25 mouse cellular contexts compared by ENCODE assay signal in the genomic region with DNA sequence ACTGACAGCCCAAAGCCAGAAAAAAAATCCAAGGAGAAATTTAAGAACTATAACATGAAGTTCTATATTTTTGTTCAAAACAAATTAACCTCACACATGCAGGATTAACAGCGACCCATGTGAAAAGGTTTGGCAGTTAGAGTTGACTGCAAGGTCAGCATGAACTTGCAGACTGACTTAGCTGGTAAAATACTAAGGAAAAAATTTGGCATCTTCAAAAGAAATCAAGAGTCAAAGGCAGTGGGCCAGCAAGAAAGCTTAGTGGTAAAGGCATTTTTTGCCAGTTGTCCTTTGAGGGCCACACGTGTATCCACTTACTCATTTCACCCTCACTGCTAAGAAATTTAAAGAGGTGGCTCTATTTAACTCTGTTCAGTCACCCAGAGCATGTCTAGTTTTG.
DNase-seq lines count a peak whose midpoint lies in the region; ATAC-seq and TF ChIP-seq lines count a peak whose summit lies in the region.
"Had no signal": no experiment of that assay in that cellular context is flagged by ENCODE, and none has a peak within 500 bp of the region (broad histone marks: within the 10 kb centered on the region; RNA-seq: fewer than 3 reads in every experiment).

No protein-coding gene starts in this region.

- no peaks in the 10 kb centered on the region for H3K27me3 ChIP-seq in limb, embryonic 13.5 days
- no peaks in the 10 kb centered on the region for H3K27me3 ChIP-seq in limb, embryonic 10.5 days (ENCODE audit: low read depth, poor library complexity, severe bottlenecking)
- H3K27me3 ChIP-seq in cerebellum, adult 2 months (ENCODE audit: control insufficient read depth, insufficient read depth, low read length), result no peaks in the 10 kb centered on the region
- H3K27me3 ChIP-seq: embryonic facial prominence, embryonic 13.5 days; heart, embryonic 12.5 days; heart, embryonic 15.5 days had no signal

- TF ChIP-seq CTCF in cerebellum, adult 2 months (IDR thresholded peaks at IDR 0.05; ENCODE audit: borderline replicate concordance, insufficient read depth, low read depth, low read length), result no peak

- ATAC-seq in limb, embryonic 13.5 days (ENCODE audit: low FRiP score, low read depth), result 0 out of 2 replicates have a peak, but pooled peaks have one; percentile 19
- ATAC-seq: forebrain, postnatal 0 days; hindbrain, postnatal 0 days; inflammation-experienced regulatory T-cells, adult 6 months; intestine, embryonic 16.5 days; Patski had no signal

- no peak overlapping the region for H3K27ac ChIP-seq in limb, embryonic 13.5 days
- H3K27ac ChIP-seq in limb, embryonic 10.5 days, result no peak overlapping the region
- H3K27ac ChIP-seq in cerebellum, adult 2 months (ENCODE audit: insufficient read depth, low read length), result no peak overlapping the region
- H3K27ac ChIP-seq: embryonic facial prominence, embryonic 13.5 days; gastrocnemius, adult 2 months; heart, embryonic 15.5 days; hindbrain, embryonic 14.5 days; hindbrain, postnatal 0 days had no signal

- peaks cover 9% of the 10 kb centered on the region for H3K4me1 ChIP-seq in limb, embryonic 13.5 days
- H3K4me1 ChIP-seq in limb, embryonic 10.5 days, result peaks cover 5% of the 10 kb centered on the region
- no peaks in the 10 kb centered on the region for H3K4me1 ChIP-seq in cerebellum, adult 2 months (ENCODE audit: control insufficient read depth, insufficient read depth, low read length)
- H3K4me1 ChIP-seq: heart, embryonic 12.5 days; heart, embryonic 15.5 days had no signal

- WGBS in limb, embryonic 13.5 days, result 48% methylated on average over 2 of the region's 2 CpGs
- WGBS in limb, embryonic 10.5 days, result 87% methylated on average over 2 of the region's 2 CpGs
- WGBS in cerebellum, adult 2 months, result 47% methylated on average over 2 of the region's 2 CpGs

- TF ChIP-seq POLR2A in cerebellum, adult 2 months (IDR thresholded peaks at IDR 0.05; ENCODE audit: borderline replicate concordance, insufficient read depth, low read length), result no peak

- DNase-seq in adrenal gland, adult 2 months, result peak; percentile 16
- no peak for DNase-seq in adrenal gland, postnatal 4 days (ENCODE audit: low spot score in 2 of 2)
- DNase-seq in embryo, embryonic 11 days, result peak; percentile 6
- DNase-seq in embryo, embryonic 10.5 days (ENCODE audit: low spot score), result no peak
- no peak for DNase-seq in limb, embryonic 10.5 days (ENCODE audit: low spot score)
- DNase-seq in cerebellum, adult 2 months, result no peak
- DNase-seq in layer of hippocampus, postnatal 10 days (ENCODE audit: low spot score in 2 of 2), result no peak
- DNase-seq: cerebellum, adult 18-20 months; cerebellum, adult 9-11 months; cerebellum, postnatal 25 days; forebrain, postnatal 0 days; gastrocnemius, adult 2 months; gastrocnemius, postnatal 14 days; heart, adult 11 months; heart, postnatal 36 days; kidney, adult 18-20 months had no signal

- no peaks in the 10 kb centered on the region for H3K36me3 ChIP-seq in limb, embryonic 13.5 days
- no peaks in the 10 kb centered on the region for H3K36me3 ChIP-seq in limb, embryonic 10.5 days
- H3K36me3 ChIP-seq: embryonic facial prominence, embryonic 13.5 days; heart, embryonic 12.5 days; heart, embryonic 15.5 days had no signal

- H3K4me2 ChIP-seq in limb, embryonic 13.5 days (replicated peaks), result no peak overlapping the region
- H3K4me2 ChIP-seq: embryonic facial prominence, embryonic 13.5 days; heart, embryonic 12.5 days; heart, embryonic 15.5 days; hindbrain, embryonic 14.5 days had no signal

- H3K4me3 ChIP-seq in limb, embryonic 13.5 days, result no peak overlapping the region
- H3K4me3 ChIP-seq in limb, embryonic 10.5 days, result no peak overlapping the region
- no peak overlapping the region for H3K4me3 ChIP-seq in cerebellum, adult 2 months (replicated peaks; ENCODE audit: insufficient read depth, low read depth, low read length)
- H3K4me3 ChIP-seq: embryonic facial prominence, embryonic 13.5 days; gastrocnemius, adult 2 months; heart, embryonic 12.5 days; heart, embryonic 15.5 days had no signal

- H3K9ac ChIP-seq in limb, embryonic 13.5 days, result no peak overlapping the region
- H3K9ac ChIP-seq: embryonic facial prominence, embryonic 13.5 days; forebrain, postnatal 0 days; heart, embryonic 12.5 days; heart, embryonic 15.5 days; hindbrain, embryonic 14.5 days had no signal

- H3K9me3 ChIP-seq in limb, embryonic 13.5 days, result no peaks in the 10 kb centered on the region
- no peaks in the 10 kb centered on the region for H3K9me3 ChIP-seq in limb, embryonic 10.5 days (replicated peaks)
- H3K9me3 ChIP-seq: embryonic facial prominence, embryonic 13.5 days; heart, embryonic 12.5 days; heart, embryonic 15.5 days had no signal

Comparison
In these comparisons a context has a peak if more than half of its experiments do, and no peak if none do; other contexts are left out.
1. DNase-seq: peak in adrenal gland, adult 2 months (single experiment) and embryo, embryonic 11 days (single experiment); none in adrenal gland, postnatal 4 days (0 of 2), embryo, embryonic 10.5 days (single experiment), limb, embryonic 10.5 days (single experiment), cerebellum, adult 2 months (0 of 2) and layer of hippocampus, postnatal 10 days (0 of 2).